Mouse (Mus musculus) heart, embryonic 12.5 days (tissue): Measurements from ENCODE around the gene Cx3cr1. TPM values are rescaled to one million over a fixed set of nuclear protein-coding genes. Genes with fewer than 3 reads are reported as not detected.
"Not testable (repeated sequence)": the region's sequence is repeated elsewhere in the genome, so short reads cannot be mapped to it uniquely, and the experiment has no call there.

Experiments used
- ATAC-seq: fragments of 200-750 bp; cut with Nextera tagmentation; 2 replicates; pipeline ENCODE4 v1.8.0; 2017; ENCODE audit warnings: moderate TSS enrichment, moderate library complexity; ENCODE audit not compliant: insufficient number of reproducible peaks, low FRiP score
- H3K27ac ChIP-seq: fragments of 300-500 bp; sonication (generic); 2 replicates; pipeline ENCODE4 v1.5.1; 2016; ENCODE audit warnings: mild to moderate bottlenecking, moderate library complexity; ENCODE audit not compliant: poor library complexity, severe bottlenecking
- H3K27me3 ChIP-seq: fragments of 300-500 bp; sonication (generic); replicated peaks from 2 replicates; pipeline ENCODE4 v1.6.1; 2016; ENCODE audit warnings: mild to moderate bottlenecking, moderate library complexity
- H3K36me3 ChIP-seq: fragments of 300-500 bp; sonication (generic); 2 replicates; pipeline ENCODE4 v1.6.1; 2016; ENCODE audit warnings: mild to moderate bottlenecking, moderate library complexity
- H3K4me1 ChIP-seq: fragments of 300-500 bp; sonication (generic); replicated peaks from 2 replicates; pipeline ENCODE4 v1.6.1; 2016; ENCODE audit warnings: mild to moderate bottlenecking
- H3K4me2 ChIP-seq: fragments of 300-500 bp; sonication (generic); 2 replicates; pipeline ENCODE4 v1.6.1; 2016; ENCODE audit warnings: mild to moderate bottlenecking, moderate library complexity
- H3K4me3 ChIP-seq: fragments of 300-500 bp; sonication (generic); 2 replicates; pipeline ENCODE4 v1.5.1; 2016; ENCODE audit warnings: mild to moderate bottlenecking
- H3K9ac ChIP-seq: fragments of 300-500 bp; sonication (generic); 2 replicates; pipeline ENCODE4 v1.6.1; 2016; ENCODE audit warnings: mild to moderate bottlenecking, moderate library complexity
- H3K9me3 ChIP-seq: fragments of 300-500 bp; sonication (generic); replicated peaks from 2 replicates; pipeline ENCODE4 v1.6.1; 2016; ENCODE audit warnings: mild to moderate bottlenecking, moderate library complexity
- WGBS: fragments of 180-500 bp; shearing (Covaris S2); methylation state at CpG from one replicate; pipeline ENCODE4 v1.1.7; 2016; 5-methylcytosine and 5-hydroxymethylcytosine counted together
- polyA plus RNA-seq: library from polyadenylated mRNA; unstranded; fragments of >200 nt; fragmentation: Nextera tagmentation; extraction: Ambion mirVana; gene quantifications from 2 replicates; pipeline ENCODE4 v1.2.1, GENCODE M21; 2016

Gene Cx3cr1
- polyA plus RNA-seq, 1 experiment from 2014 or later = 4.9 TPM

DNA sequence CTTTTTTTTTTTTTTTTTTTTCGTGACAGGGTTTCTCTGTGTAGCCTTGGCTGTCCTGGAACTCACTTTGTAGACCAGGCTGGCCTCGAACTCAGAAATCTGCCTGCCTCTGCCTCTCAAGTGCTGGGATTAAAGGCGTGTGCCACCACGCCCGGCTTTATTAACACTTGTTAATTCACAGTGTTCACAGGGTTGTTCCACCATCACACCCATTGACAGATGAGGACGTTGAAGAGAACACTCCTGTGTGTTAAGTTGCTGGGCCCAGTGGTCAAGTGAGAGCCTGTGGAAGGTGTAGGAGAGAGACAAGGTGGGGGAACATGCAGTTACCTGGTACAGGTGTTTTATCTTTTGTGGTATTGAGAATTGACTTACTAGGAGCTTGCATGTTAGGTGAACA, 57.5 kb downstream of the Cx3cr1 start:
- H3K4me3 ChIP-seq, ATAC-seq, H3K27ac ChIP-seq, H3K27me3 ChIP-seq, H3K9ac ChIP-seq, H3K4me2 ChIP-seq, H3K9me3 ChIP-seq: not testable (repeated sequence)
- Histone ChIP-seq H3K36me3 (peaks cover 50% of the 10 kb centered on the region), H3K4me1 (peaks cover 58% of the 10 kb centered on the region)
- 83% methylated on average over 6 of the region's 6 CpGs for WGBS

DNA sequence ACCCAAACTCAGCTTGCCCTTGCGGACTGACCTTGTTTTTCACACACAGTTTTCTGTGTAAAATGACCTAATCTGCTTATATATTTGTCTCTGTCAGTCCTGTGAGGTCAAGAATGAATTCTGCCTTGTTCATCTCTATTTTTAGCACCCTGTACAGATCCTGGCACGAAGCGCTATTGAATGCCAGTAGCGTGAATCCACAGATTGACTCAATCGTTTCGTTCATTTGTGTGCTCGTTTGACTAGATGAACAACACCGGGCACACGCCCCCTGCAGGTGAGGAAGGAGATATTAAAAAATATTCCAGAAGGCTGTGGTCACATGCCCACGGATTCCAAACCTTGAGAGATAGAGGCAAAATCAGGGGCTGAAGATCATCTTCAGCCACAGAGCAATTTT, 58.1 kb downstream of the Cx3cr1 start:
- H3K4me1 ChIP-seq = peaks cover 52% of the 10 kb centered on the region
- H3K36me3 ChIP-seq = peaks cover 44% of the 10 kb centered on the region
- H3K4me3 ChIP-seq = peak overlapping the region; percentile 49
- H3K27me3 ChIP-seq = no peaks in the 10 kb centered on the region
- H3K9me3 ChIP-seq = peaks cover 7% of the 10 kb centered on the region; the same call in 1 of the 2 replicates
- WGBS = under 1% methylated on average over 10 of the region's 10 CpGs
- H3K4me2 ChIP-seq = peak overlapping the region; percentile 93
- peak overlapping the region; percentile 88 for H3K27ac ChIP-seq
- peak; percentile 68 for ATAC-seq
- H3K9ac ChIP-seq = no peak overlapping the region

GRCm38 (mm10) chr9:120010781-120011511, 58.7 kb downstream of the Cx3cr1 start:
- H3K4me2 ChIP-seq = peak overlapping the region; percentile 93
- no peaks in the 10 kb centered on the region for H3K27me3 ChIP-seq
- WGBS = 2% methylated on average over 56 of the region's 60 CpGs
- peak; percentile 96 for ATAC-seq
- peaks cover 46% of the 10 kb centered on the region for H3K4me1 ChIP-seq
- H3K27ac ChIP-seq = peak overlapping the region; percentile 88
- H3K9ac ChIP-seq = no peak overlapping the region
- H3K9me3 ChIP-seq = peaks cover 7% of the 10 kb centered on the region; the same call in 1 of the 2 replicates
- H3K36me3 ChIP-seq = peaks cover 38% of the 10 kb centered on the region
- H3K4me3 ChIP-seq = peak overlapping the region; percentile 49

- peaks cover 7% of the 10 kb centered on the region; the same call in 1 of the 2 replicates for H3K9me3 ChIP-seq
- H3K4me3 ChIP-seq = no peak overlapping the region
- peaks cover 35% of the 10 kb centered on the region for H3K4me1 ChIP-seq
- no peak for ATAC-seq
- H3K36me3 ChIP-seq = peaks cover 27% of the 10 kb centered on the region
- H3K4me2 ChIP-seq = no peak overlapping the region
- H3K27me3 ChIP-seq = no peaks in the 10 kb centered on the region
- no peak overlapping the region for H3K9ac ChIP-seq
- WGBS = 86% methylated on average over 3 of the region's 3 CpGs
- no peak overlapping the region for H3K27ac ChIP-seq
Observed at GRCm38 (mm10) chr9:120009871-120010270, 59.8 kb downstream of the Cx3cr1 start.

- H3K9ac ChIP-seq = no peak overlapping the region
- no peak overlapping the region for H3K4me2 ChIP-seq
- H3K27ac ChIP-seq = no peak overlapping the region
- ATAC-seq = no peak
- no peaks in the 10 kb centered on the region for H3K27me3 ChIP-seq
- WGBS = 74% methylated on average over 7 of the region's 7 CpGs
- peaks cover 22% of the 10 kb centered on the region for H3K36me3 ChIP-seq
- H3K9me3 ChIP-seq = peaks cover 7% of the 10 kb centered on the region; the same call in 1 of the 2 replicates
- H3K4me1 ChIP-seq = peaks cover 30% of the 10 kb centered on the region
- H3K4me3 ChIP-seq = no peak overlapping the region
Observed at GRCm38 (mm10) chr9:120009226-120009841, 60.3 kb downstream of the Cx3cr1 start.

GRCm38 (mm10) chr9:120007833-120008232, 61.8 kb downstream of the Cx3cr1 start:
- peaks cover 15% of the 10 kb centered on the region for H3K4me1 ChIP-seq
- WGBS = 90% methylated on average over 1 of the region's 1 CpGs
- no peak overlapping the region for H3K4me3 ChIP-seq
- H3K27ac ChIP-seq = no peak overlapping the region
- peaks cover 7% of the 10 kb centered on the region for H3K36me3 ChIP-seq
- ATAC-seq = no peak
- no peaks in the 10 kb centered on the region for H3K27me3 ChIP-seq
- no peak overlapping the region for H3K9ac ChIP-seq
- H3K9me3 ChIP-seq = peaks cover 7% of the 10 kb centered on the region; the same call in 1 of the 2 replicates
- no peak overlapping the region for H3K4me2 ChIP-seq

- Histone ChIP-seq H3K4me1 (peaks cover 14% of the 10 kb centered on the region), H3K4me2 (no peak overlapping the region), H3K9me3 (peaks cover 7% of the 10 kb centered on the region; the same call in 1 of the 2 replicates), H3K27ac (no peak overlapping the region), H3K36me3 (no peaks in the 10 kb centered on the region), H3K27me3 (no peaks in the 10 kb centered on the region), H3K9ac (no peak overlapping the region), H3K4me3 (no peak overlapping the region)
- 75% methylated on average over 3 of the region's 3 CpGs for WGBS
- ATAC-seq = no peak
Observed at GRCm38 (mm10) chr9:120005936-120006335, 63.7 kb downstream of the Cx3cr1 start.

- Histone ChIP-seq H3K4me3 (no peak overlapping the region), H3K4me2 (no peak overlapping the region), H3K27ac (no peak overlapping the region), H3K4me1 (0 out of 2 replicates have a peak, but pooled peaks cover 8% of the 10 kb centered on the region), H3K9ac (no peak overlapping the region), H3K36me3 (no peaks in the 10 kb centered on the region), H3K27me3 (no peaks in the 10 kb centered on the region), H3K9me3 (peaks cover 4% of the 10 kb centered on the region; the same call in 1 of the 2 replicates)
- 76% methylated on average over 5 of the region's 5 CpGs for WGBS
- peak; percentile 81 for ATAC-seq
Observed at GRCm38 (mm10) chr9:120002893-120003292, 66.8 kb downstream of the Cx3cr1 start.

GRCm38 (mm10) chr9:120001945-120002725, 67.5 kb downstream of the Cx3cr1 start:
- Histone ChIP-seq H3K4me2 (peak overlapping the region; percentile 71), H3K4me3 (peak overlapping the region; percentile 50), H3K4me1 (0 out of 2 replicates have a peak, but pooled peaks cover 8% of the 10 kb centered on the region), H3K9me3 (no peaks in the 10 kb centered on the region), H3K36me3 (no peaks in the 10 kb centered on the region), H3K27ac (peak overlapping the region; percentile 81), H3K9ac (peak overlapping the region; percentile 70), H3K27me3 (no peaks in the 10 kb centered on the region)
- 9% methylated on average over 31 of the region's 31 CpGs for WGBS
- ATAC-seq = peak; percentile 96

DNA sequence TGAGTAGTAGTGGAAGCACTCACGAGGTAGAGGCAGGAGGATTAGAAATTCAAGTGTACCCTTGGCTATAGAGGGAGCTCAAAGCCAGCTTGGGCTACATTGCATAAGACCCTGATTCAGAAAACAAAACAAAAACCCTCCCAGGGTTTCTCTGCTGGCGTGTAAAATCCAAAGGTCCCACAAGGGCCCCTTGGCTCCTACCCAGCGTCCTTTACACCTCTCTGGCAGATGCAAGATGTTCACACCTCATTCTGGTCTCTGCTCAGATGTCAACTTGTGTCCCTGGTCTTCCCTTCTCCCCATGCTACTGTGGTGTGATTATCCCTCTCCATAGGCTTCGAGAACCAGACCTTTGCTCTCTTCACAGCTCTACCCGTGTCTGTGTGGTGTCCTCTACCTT, 68.9 kb downstream of the Cx3cr1 start:
- WGBS = 67% methylated on average over 5 of the region's 5 CpGs
- H3K9me3 ChIP-seq = no peaks in the 10 kb centered on the region
- no peak overlapping the region for H3K4me2 ChIP-seq
- no peak overlapping the region for H3K4me3 ChIP-seq
- 0 out of 2 replicates have a peak, but pooled peaks cover 8% of the 10 kb centered on the region for H3K4me1 ChIP-seq
- no peak overlapping the region for H3K9ac ChIP-seq
- no peaks in the 10 kb centered on the region for H3K27me3 ChIP-seq
- no peaks in the 10 kb centered on the region for H3K36me3 ChIP-seq
- no peak for ATAC-seq
- no peak overlapping the region for H3K27ac ChIP-seq

DNA sequence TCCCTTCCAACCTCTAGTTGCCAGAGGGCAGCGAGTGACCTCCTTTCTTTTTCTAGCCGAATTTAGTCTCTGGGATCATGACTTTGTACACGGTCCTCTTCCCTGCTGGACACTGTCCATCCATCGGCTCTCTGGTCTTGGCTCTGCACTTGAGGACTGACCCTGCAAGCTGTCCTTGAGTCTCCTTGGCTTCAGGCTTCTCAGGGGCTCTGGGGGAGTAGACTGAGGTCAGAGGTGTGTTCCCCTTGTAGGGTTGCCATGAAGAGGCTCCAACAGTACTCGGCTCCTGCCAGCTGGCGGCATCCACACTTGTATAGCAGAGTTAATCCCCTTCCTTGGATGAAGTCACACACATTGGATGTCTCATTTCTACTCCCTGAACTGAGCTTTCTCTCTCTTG, 70.0 kb downstream of the Cx3cr1 start:
- Histone ChIP-seq H3K4me1 (0 out of 2 replicates have a peak, but pooled peaks cover 8% of the 10 kb centered on the region), H3K4me3 (no peak overlapping the region), H3K9me3 (no peaks in the 10 kb centered on the region), H3K27ac (no peak overlapping the region), H3K4me2 (no peak overlapping the region), H3K27me3 (no peaks in the 10 kb centered on the region), H3K9ac (no peak overlapping the region), H3K36me3 (no peaks in the 10 kb centered on the region)
- 69% methylated on average over 6 of the region's 6 CpGs for WGBS
- no peak for ATAC-seq
